Mouse (Mus musculus) heart, embryonic 14.5 days (tissue): ENCODE data around the gene Vps26c. TPM values are rescaled to one million over a fixed set of nuclear protein-coding genes. Genes with fewer than 3 reads are reported as not detected.
"Not testable (repeated sequence)": the region's sequence is repeated elsewhere in the genome, so short reads cannot be mapped to it uniquely, and the experiment has no call there.

Experiments
- ATAC-seq: fragments of 200-750 bp; cut with Nextera tagmentation; 2 replicates; pipeline ENCODE4 v1.8.0; 2017; ENCODE audit warnings: low read depth, moderate TSS enrichment; ENCODE audit not compliant: insufficient number of reproducible peaks, insufficient read depth, low FRiP score
- H3K27ac ChIP-seq, 2 experiments: fragments of 200-500 bp in 1 of 2; fragments of 300-500 bp in 1 of 2; sonication (generic) in 1 of 2; replicated peaks in 1 of 2; 2 replicates each; pipeline ENCODE4 v1.5.1; 2012 to 2014; ENCODE audit warnings: low read depth in 2 of 2, low read length in 2 of 2, control low read depth in 1 of 2, mild to moderate bottlenecking in 1 of 2, mixed read lengths in 1 of 2; ENCODE audit not compliant: control insufficient read depth in 1 of 2, insufficient read depth in 1 of 2
- H3K27me3 ChIP-seq: fragments of 300-500 bp; sonication (generic); 2 replicates; pipeline ENCODE4 v1.6.1; 2014; ENCODE audit warnings: mild to moderate bottlenecking, low read length, control low read depth; ENCODE audit not compliant: control insufficient read depth, insufficient read depth
- H3K36me3 ChIP-seq: fragments of 300-500 bp; sonication (generic); 2 replicates; pipeline ENCODE4 v1.6.1; 2014; ENCODE audit warnings: mild to moderate bottlenecking, control low read depth, low read length, mixed read lengths; ENCODE audit not compliant: control insufficient read depth, insufficient read depth
- H3K4me1 ChIP-seq, 2 experiments: fragments of 200-500 bp in 1 of 2; fragments of 300-500 bp in 1 of 2; sonication (generic) in 1 of 2; 2 replicates each; pipeline ENCODE4 v1.6.1; 2012 to 2014; ENCODE audit warnings: low read length in 2 of 2, control low read depth in 1 of 2, mixed read lengths in 1 of 2; ENCODE audit not compliant: control insufficient read depth in 2 of 2, insufficient read depth in 2 of 2
- H3K4me2 ChIP-seq: fragments of 300-500 bp; sonication (generic); 2 replicates; pipeline ENCODE4 v1.6.1; 2014; ENCODE audit warnings: mild to moderate bottlenecking, low read length
- H3K4me3 ChIP-seq, 2 experiments: fragments of 200-500 bp in 1 of 2; fragments of 300-500 bp in 1 of 2; sonication (generic) in 1 of 2; 2 replicates each; pipeline ENCODE4 v1.5.1; 2012 to 2014; ENCODE audit warnings: low read length in 2 of 2, mild to moderate bottlenecking in 2 of 2, control low read depth in 1 of 2, low read depth in 1 of 2, moderate library complexity in 1 of 2; ENCODE audit not compliant: control insufficient read depth in 1 of 2, insufficient read depth in 1 of 2
- H3K9ac ChIP-seq: fragments of 300-500 bp; sonication (generic); 2 replicates; pipeline ENCODE4 v1.6.1; 2014; ENCODE audit warnings: mild to moderate bottlenecking, low read length
- H3K9me3 ChIP-seq: fragments of 300-500 bp; sonication (generic); 2 replicates; pipeline ENCODE4 v1.6.1; 2016; ENCODE audit warnings: low read length, control low read depth; ENCODE audit not compliant: control insufficient read depth
- WGBS: fragments of 180-500 bp; shearing (Covaris S2); extraction: QIAGEN DNeasy Blood & Tissue Kit; methylation state at CpG from one replicate; pipeline ENCODE4 v1.1.7; 2014; 5-methylcytosine and 5-hydroxymethylcytosine counted together
- polyA plus RNA-seq: library from polyadenylated mRNA; unstranded; fragments of >200 nt; fragmentation: Nextera tagmentation; extraction: Ambion mirVana; gene quantifications from 2 replicates; pipeline ENCODE4 v1.2.1, GENCODE M21; 2014

The Vps26c gene
- polyA plus RNA-seq, 1 experiment from 2014 or later, result 56.3 TPM

- WGBS, result 96% methylated on average over 7 of the region's 7 CpGs
- not testable (repeated sequence) for H3K4me2 ChIP-seq, H3K4me1 ChIP-seq, H3K9me3 ChIP-seq, ATAC-seq, H3K9ac ChIP-seq, H3K27ac ChIP-seq, H3K4me3 ChIP-seq, H3K27me3 ChIP-seq
- peaks cover 98% of the 10 kb centered on the region for H3K36me3 ChIP-seq
Observed at GRCm38 (mm10) chr16:94466317-94466716, 60.3 kb downstream of the Vps26c start.

GRCm38 (mm10) chr16:94465900-94466299 lies 60.7 kb downstream of the Vps26c start:
- no peaks in the 10 kb centered on the region for H3K9me3 ChIP-seq
- H3K9ac ChIP-seq, result no peak overlapping the region
- no peaks in the 10 kb centered on the region for H3K27me3 ChIP-seq
- H3K4me1 ChIP-seq, result no peaks in the 10 kb centered on the region
- H3K27ac ChIP-seq, result no peak overlapping the region
- no peak overlapping the region for H3K4me3 ChIP-seq
- H3K36me3 ChIP-seq, result peaks cover 98% of the 10 kb centered on the region
- H3K4me2 ChIP-seq, result no peak overlapping the region
- ATAC-seq, result no peak
- 77% methylated on average over 4 of the region's 4 CpGs for WGBS

GRCm38 (mm10) chr16:94464067-94464466 lies 62.6 kb downstream of the Vps26c start:
- no peaks in the 10 kb centered on the region for H3K9me3 ChIP-seq
- ATAC-seq, result no peak
- H3K9ac ChIP-seq, result no peak overlapping the region
- no peaks in the 10 kb centered on the region for H3K27me3 ChIP-seq
- WGBS, result 80% methylated on average over 3 of the region's 3 CpGs
- no peaks in the 10 kb centered on the region for H3K4me1 ChIP-seq
- H3K4me2 ChIP-seq, result no peak overlapping the region
- H3K27ac ChIP-seq, result no peak overlapping the region
- no peak overlapping the region for H3K4me3 ChIP-seq
- H3K36me3 ChIP-seq, result peaks cover 98% of the 10 kb centered on the region

GRCm38 (mm10) chr16:94454146-94454545 lies 72.5 kb downstream of the Vps26c start:
- Histone ChIP-seq H3K4me1 (no peaks in the 10 kb centered on the region), H3K27ac (no peak overlapping the region), H3K27me3 (no peaks in the 10 kb centered on the region), H3K9ac (no peak overlapping the region), H3K36me3 (peaks cover 99% of the 10 kb centered on the region), H3K9me3 (no peaks in the 10 kb centered on the region), H3K4me3 (no peak overlapping the region), H3K4me2 (no peak overlapping the region)
- WGBS, result 75% methylated on average over 4 of the region's 4 CpGs
- ATAC-seq, result no peak

GRCm38 (mm10) chr16:94452768-94453167 lies 73.9 kb downstream of the Vps26c start:
- no peak overlapping the region for H3K27ac ChIP-seq
- ATAC-seq, result no peak

GRCm38 (mm10) chr16:94451545-94452488 lies 74.8 kb downstream of the Vps26c start:
- no peak overlapping the region for H3K9ac ChIP-seq
- no peak overlapping the region for H3K27ac ChIP-seq
- H3K4me2 ChIP-seq, result no peak overlapping the region
- H3K36me3 ChIP-seq, result peaks cover 99% of the 10 kb centered on the region
- WGBS, result 88% methylated on average over 11 of the region's 11 CpGs
- H3K27me3 ChIP-seq, result no peaks in the 10 kb centered on the region
- H3K4me3 ChIP-seq, result no peak overlapping the region
- no peak for ATAC-seq
- H3K4me1 ChIP-seq, result no peaks in the 10 kb centered on the region
- H3K9me3 ChIP-seq, result no peaks in the 10 kb centered on the region

More at GRCm38 (mm10) chr16:94452768-94453167, 73.9 kb downstream of the Vps26c start:
- H3K4me3 ChIP-seq, result no peak overlapping the region
- no peak overlapping the region for H3K9ac ChIP-seq
- 87% methylated on average over 4 of the region's 4 CpGs for WGBS
- no peaks in the 10 kb centered on the region for H3K9me3 ChIP-seq
- H3K36me3 ChIP-seq, result peaks cover 99% of the 10 kb centered on the region
- H3K4me1 ChIP-seq, result no peaks in the 10 kb centered on the region
- no peaks in the 10 kb centered on the region for H3K27me3 ChIP-seq
- no peak overlapping the region for H3K4me2 ChIP-seq

- no peak for ATAC-seq
- WGBS, result 93% methylated on average over 7 of the region's 7 CpGs
- H3K4me3 ChIP-seq, result no peak overlapping the region
- no peaks in the 10 kb centered on the region for H3K27me3 ChIP-seq
- no peak overlapping the region for H3K4me2 ChIP-seq
- no peaks in the 10 kb centered on the region for H3K4me1 ChIP-seq
- no peak overlapping the region for H3K27ac ChIP-seq
- H3K9me3 ChIP-seq, result no peaks in the 10 kb centered on the region
- H3K9ac ChIP-seq, result no peak overlapping the region
- H3K36me3 ChIP-seq, result peaks cover 95% of the 10 kb centered on the region
Observed at GRCm38 (mm10) chr16:94449632-94450031, 77.0 kb downstream of the Vps26c start.
